Mouse (Mus musculus) heart, embryonic 12.5 days (tissue): Measurements from ENCODE around the gene Otogl. TPM values are rescaled to one million over a fixed set of nuclear protein-coding genes. Genes with fewer than 3 reads are reported as not detected.

Experiments
- ATAC-seq: fragments of 200-750 bp; cut with Nextera tagmentation; 2 replicates; pipeline ENCODE4 v1.8.0; 2017; ENCODE audit warnings: moderate TSS enrichment, moderate library complexity; ENCODE audit not compliant: insufficient number of reproducible peaks, low FRiP score
- H3K27ac ChIP-seq: fragments of 300-500 bp; sonication (generic); 2 replicates; pipeline ENCODE4 v1.5.1; 2016; ENCODE audit warnings: mild to moderate bottlenecking, moderate library complexity; ENCODE audit not compliant: poor library complexity, severe bottlenecking
- H3K27me3 ChIP-seq: fragments of 300-500 bp; sonication (generic); replicated peaks from 2 replicates; pipeline ENCODE4 v1.6.1; 2016; ENCODE audit warnings: mild to moderate bottlenecking, moderate library complexity
- H3K36me3 ChIP-seq: fragments of 300-500 bp; sonication (generic); 2 replicates; pipeline ENCODE4 v1.6.1; 2016; ENCODE audit warnings: mild to moderate bottlenecking, moderate library complexity
- H3K4me1 ChIP-seq: fragments of 300-500 bp; sonication (generic); replicated peaks from 2 replicates; pipeline ENCODE4 v1.6.1; 2016; ENCODE audit warnings: mild to moderate bottlenecking
- H3K4me2 ChIP-seq: fragments of 300-500 bp; sonication (generic); 2 replicates; pipeline ENCODE4 v1.6.1; 2016; ENCODE audit warnings: mild to moderate bottlenecking, moderate library complexity
- H3K4me3 ChIP-seq: fragments of 300-500 bp; sonication (generic); 2 replicates; pipeline ENCODE4 v1.5.1; 2016; ENCODE audit warnings: mild to moderate bottlenecking
- H3K9ac ChIP-seq: fragments of 300-500 bp; sonication (generic); 2 replicates; pipeline ENCODE4 v1.6.1; 2016; ENCODE audit warnings: mild to moderate bottlenecking, moderate library complexity
- H3K9me3 ChIP-seq: fragments of 300-500 bp; sonication (generic); replicated peaks from 2 replicates; pipeline ENCODE4 v1.6.1; 2016; ENCODE audit warnings: mild to moderate bottlenecking, moderate library complexity
- WGBS: fragments of 180-500 bp; shearing (Covaris S2); methylation state at CpG from one replicate; pipeline ENCODE4 v1.1.7; 2016; 5-methylcytosine and 5-hydroxymethylcytosine counted together
- polyA plus RNA-seq: library from polyadenylated mRNA; unstranded; fragments of >200 nt; fragmentation: Nextera tagmentation; extraction: Ambion mirVana; gene quantifications from 2 replicates; pipeline ENCODE4 v1.2.1, GENCODE M21; 2016

Otogl gene
- polyA plus RNA-seq, 1 experiment from 2014 or later: 0.13 TPM

DNA sequence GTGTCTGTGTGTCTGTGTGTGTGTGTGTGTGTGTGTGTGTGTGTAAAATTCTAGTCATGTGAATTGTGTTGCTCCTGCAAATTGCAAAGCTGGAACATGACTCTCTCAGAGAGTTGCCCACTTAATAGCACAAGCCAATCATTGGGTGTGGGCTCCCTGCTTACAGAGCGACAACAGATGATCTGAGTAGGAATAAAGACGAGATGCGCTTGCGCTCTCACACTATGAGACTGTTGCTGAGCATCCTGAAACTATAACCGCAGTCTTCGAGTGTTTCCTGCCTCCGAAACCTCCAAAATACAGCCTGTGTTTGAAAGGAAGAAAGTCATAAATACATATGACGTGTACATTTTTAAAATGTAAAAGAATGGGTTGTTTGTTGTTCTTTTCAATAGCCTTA lies 43.0 kb downstream of the Otogl start:
- H3K27me3 ChIP-seq: no peaks in the 10 kb centered on the region
- no peaks in the 10 kb centered on the region for H3K4me1 ChIP-seq
- no peak overlapping the region for H3K9ac ChIP-seq
- no peak overlapping the region for H3K27ac ChIP-seq
- ATAC-seq: no peak
- H3K36me3 ChIP-seq: no peaks in the 10 kb centered on the region
- no peaks in the 10 kb centered on the region for H3K9me3 ChIP-seq
- 87% methylated on average over 8 of the region's 8 CpGs for WGBS
- no peak overlapping the region for H3K4me2 ChIP-seq
- no peak overlapping the region for H3K4me3 ChIP-seq

DNA sequence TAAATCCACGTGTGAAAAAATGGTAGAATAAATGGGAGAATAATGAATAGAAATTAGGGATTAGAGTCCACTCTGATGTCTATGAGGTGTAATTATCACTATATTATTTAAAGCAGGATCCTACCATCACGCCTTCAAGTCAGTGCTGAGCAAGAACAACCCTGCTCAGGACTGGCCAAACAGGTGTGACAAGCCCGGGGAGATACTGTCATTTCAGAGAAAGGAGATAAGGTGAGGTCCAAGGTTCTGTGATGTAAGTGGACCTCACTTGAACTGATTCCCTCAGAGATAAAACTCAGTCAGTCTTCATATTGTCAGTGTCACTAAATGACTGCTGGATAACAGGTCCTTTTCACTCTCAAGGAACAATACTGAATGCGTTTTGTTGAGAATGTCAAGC lies 44.5 kb downstream of the Otogl start:
- H3K9me3 ChIP-seq: no peaks in the 10 kb centered on the region
- 69% methylated on average over 4 of the region's 4 CpGs for WGBS
- no peaks in the 10 kb centered on the region for H3K4me1 ChIP-seq
- H3K4me3 ChIP-seq: no peak overlapping the region
- no peak overlapping the region for H3K27ac ChIP-seq
- H3K4me2 ChIP-seq: no peak overlapping the region
- H3K27me3 ChIP-seq: no peaks in the 10 kb centered on the region
- no peak for ATAC-seq
- H3K36me3 ChIP-seq: no peaks in the 10 kb centered on the region
- H3K9ac ChIP-seq: no peak overlapping the region

DNA sequence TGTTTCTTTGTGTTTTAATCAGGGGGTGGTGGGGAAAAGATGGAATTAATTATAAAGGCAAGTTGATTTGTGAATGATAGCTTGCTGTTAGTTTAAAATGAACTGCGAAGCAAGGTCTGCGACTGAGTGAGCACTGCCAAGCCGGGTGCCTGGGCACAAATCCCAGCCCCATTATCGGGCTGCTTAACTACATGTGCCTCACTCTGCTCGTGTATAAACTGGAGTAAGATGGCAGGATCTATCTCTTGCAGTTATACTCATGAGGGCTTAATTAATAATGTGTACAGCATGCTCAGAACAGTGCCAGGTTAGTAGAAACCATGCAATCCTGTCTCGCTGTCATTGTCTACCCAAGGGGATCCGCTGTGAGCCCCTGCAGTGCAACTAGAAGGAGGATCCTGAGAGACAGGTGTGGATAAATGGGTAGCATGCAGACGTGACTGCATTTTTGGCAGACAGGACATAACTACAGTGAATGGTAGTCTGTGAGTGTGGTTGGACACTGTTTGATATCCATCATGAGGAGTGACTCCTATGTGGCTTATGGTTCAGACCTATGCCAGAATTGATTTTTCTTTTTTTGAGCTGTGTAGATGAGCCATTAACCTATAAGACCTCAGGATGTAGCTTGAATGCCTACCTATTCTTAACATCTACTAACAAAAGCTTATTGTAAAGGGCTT lies 51.6 kb downstream of the Otogl start:
- H3K4me1 ChIP-seq: peaks cover 2% of the 10 kb centered on the region; the same call in 1 of the 2 replicates
- H3K27ac ChIP-seq: no peak overlapping the region
- H3K9ac ChIP-seq: no peak overlapping the region
- no peaks in the 10 kb centered on the region for H3K36me3 ChIP-seq
- no peak overlapping the region for H3K4me3 ChIP-seq
- ATAC-seq: no peak
- H3K9me3 ChIP-seq: no peaks in the 10 kb centered on the region
- no peak overlapping the region for H3K4me2 ChIP-seq
- 84% methylated on average over 8 of the region's 8 CpGs for WGBS
- no peaks in the 10 kb centered on the region for H3K27me3 ChIP-seq

DNA sequence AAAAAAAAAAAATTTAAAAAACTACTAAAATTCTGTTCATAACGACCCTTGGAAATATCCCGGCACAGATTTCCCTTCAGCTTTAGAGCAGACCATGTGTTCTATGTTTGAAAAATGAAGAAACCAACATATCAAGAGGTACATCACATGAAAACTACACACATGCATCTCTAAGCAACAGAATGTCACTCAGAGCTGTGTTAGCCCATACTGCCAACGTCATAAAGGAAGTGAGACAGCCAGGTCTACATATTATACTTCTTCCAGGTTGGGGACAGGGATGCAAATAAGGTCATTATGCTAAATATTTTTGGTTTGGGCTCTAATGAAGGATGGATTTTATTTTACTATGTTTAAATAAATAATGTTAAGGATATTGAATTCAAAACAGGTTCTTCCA lies 52.7 kb downstream of the Otogl start:
- Histone ChIP-seq H3K9ac (no peak overlapping the region), H3K27ac (no peak overlapping the region), H3K9me3 (no peaks in the 10 kb centered on the region), H3K4me3 (no peak overlapping the region), H3K4me1 (peaks cover 2% of the 10 kb centered on the region; the same call in 1 of the 2 replicates), H3K36me3 (no peaks in the 10 kb centered on the region), H3K4me2 (no peak overlapping the region), H3K27me3 (no peaks in the 10 kb centered on the region)
- WGBS: 87% methylated on average over 3 of the region's 3 CpGs
- no peak for ATAC-seq

DNA sequence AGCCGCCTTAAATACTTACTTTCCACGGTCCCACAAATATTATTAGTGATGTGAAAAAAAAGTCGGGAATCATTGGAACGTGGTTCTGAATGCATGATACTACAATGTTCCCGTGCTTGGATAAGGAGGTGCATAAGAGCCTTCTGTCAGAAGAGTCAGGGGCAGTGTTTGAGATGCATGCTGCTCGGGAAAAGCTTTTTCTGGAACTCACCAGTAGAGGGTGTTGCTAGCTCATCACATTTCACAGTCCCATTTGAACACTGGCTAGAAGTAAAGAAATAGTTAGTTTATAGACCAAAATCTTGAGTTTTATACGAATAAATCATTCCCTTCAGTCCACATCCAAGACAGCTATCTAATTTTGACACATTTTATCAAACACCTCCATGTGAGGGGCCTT lies 53.2 kb downstream of the Otogl start:
- Histone ChIP-seq H3K27ac (no peak overlapping the region), H3K4me2 (no peak overlapping the region), H3K9ac (no peak overlapping the region), H3K4me1 (peaks cover 2% of the 10 kb centered on the region; the same call in 1 of the 2 replicates), H3K4me3 (no peak overlapping the region), H3K36me3 (no peaks in the 10 kb centered on the region), H3K9me3 (no peaks in the 10 kb centered on the region), H3K27me3 (no peaks in the 10 kb centered on the region)
- 27% methylated on average over 7 of the region's 7 CpGs for WGBS
- no peak for ATAC-seq

DNA sequence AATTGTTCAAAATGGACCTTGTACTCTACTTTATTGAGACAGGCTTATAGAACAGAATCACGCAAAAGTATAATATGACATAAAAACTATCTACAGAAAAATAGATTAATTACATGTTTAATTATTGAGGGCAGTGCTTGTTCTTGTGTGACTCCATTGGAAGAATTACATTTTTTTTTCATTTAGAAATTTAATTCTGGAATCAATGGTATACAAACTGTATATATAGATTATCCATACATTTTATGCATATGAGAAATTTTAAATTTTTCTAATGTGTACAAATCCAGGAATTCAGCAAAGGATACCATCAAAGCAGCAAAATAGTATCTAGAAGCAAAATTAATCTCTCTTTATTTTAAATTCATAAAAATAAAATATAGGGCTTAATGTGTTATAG lies 67.0 kb downstream of the Otogl start:
- 89% methylated on average over 1 of the region's 1 CpGs for WGBS

DNA sequence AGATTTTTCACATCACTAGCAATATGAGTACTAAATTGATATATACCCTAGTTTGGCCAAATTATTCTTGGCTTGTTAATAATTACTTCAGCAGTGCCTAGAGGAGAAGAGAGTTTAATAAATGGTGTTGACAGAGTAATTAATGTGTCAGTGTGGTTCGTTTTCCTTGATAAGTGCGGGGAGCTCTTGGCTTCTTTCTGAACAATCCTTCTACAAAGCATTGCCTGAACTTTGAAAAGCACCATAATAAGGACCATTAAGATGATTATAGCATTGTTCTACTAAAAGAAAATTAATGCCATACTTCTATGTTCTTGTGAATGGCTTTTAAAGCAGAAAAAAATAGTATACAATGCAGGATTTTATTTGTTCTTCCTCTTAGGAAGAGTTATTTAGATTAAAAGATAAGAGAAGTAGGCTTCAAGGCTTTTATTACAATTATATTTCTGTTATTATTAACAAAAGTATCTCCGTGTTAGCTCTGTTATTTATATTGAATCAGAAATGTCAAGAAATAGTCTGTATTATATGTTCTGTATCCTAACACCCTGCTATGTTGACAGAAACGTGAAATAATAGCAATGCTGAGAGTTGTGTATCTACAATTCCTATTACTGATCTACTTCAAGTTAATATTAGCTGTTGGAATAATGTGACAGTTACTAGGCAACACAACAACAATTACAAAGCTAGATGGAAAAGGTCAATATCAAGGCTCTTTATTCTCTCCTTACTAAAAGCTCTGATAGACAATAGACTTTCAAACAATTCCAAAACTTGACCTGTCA lies 77.3 kb downstream of the Otogl start:
- no peak overlapping the region for H3K4me2 ChIP-seq
- peaks cover 7% of the 10 kb centered on the region for H3K9me3 ChIP-seq
- WGBS: 67% methylated on average over 4 of the region's 4 CpGs
- no peak for ATAC-seq
- H3K9ac ChIP-seq: no peak overlapping the region
- H3K36me3 ChIP-seq: no peaks in the 10 kb centered on the region
- H3K4me3 ChIP-seq: no peak overlapping the region
- no peaks in the 10 kb centered on the region for H3K27me3 ChIP-seq
- no peaks in the 10 kb centered on the region for H3K4me1 ChIP-seq
- H3K27ac ChIP-seq: no peak overlapping the region

More for the DNA sequence above, 67.0 kb downstream of the Otogl start:
- H3K4me1 ChIP-seq: no peaks in the 10 kb centered on the region
- no peak for ATAC-seq
- no peak overlapping the region for H3K27ac ChIP-seq
- H3K4me3 ChIP-seq: no peak overlapping the region
- no peak overlapping the region for H3K4me2 ChIP-seq
- H3K27me3 ChIP-seq: no peaks in the 10 kb centered on the region
- H3K9me3 ChIP-seq: no peaks in the 10 kb centered on the region
- no peak overlapping the region for H3K9ac ChIP-seq
- H3K36me3 ChIP-seq: no peaks in the 10 kb centered on the region

- no peak overlapping the region for H3K4me3 ChIP-seq
- no peak for ATAC-seq
- H3K4me1 ChIP-seq: no peaks in the 10 kb centered on the region
- H3K27me3 ChIP-seq: no peaks in the 10 kb centered on the region
- no peak overlapping the region for H3K27ac ChIP-seq
- no peak overlapping the region for H3K9ac ChIP-seq
- WGBS: 72% methylated on average over 6 of the region's 6 CpGs
- H3K36me3 ChIP-seq: no peaks in the 10 kb centered on the region
- no peak overlapping the region for H3K4me2 ChIP-seq
- H3K9me3 ChIP-seq: no peaks in the 10 kb centered on the region
These were observed 82.8 kb downstream of the Otogl start for GRCm38 (mm10) chr10:107829151-107829550.

GRCm38 (mm10) chr10:107813814-107814483 lies 98.0 kb downstream of the Otogl start:
- Histone ChIP-seq H3K36me3 (no peaks in the 10 kb centered on the region), H3K9me3 (no peaks in the 10 kb centered on the region), H3K27me3 (no peaks in the 10 kb centered on the region), H3K9ac (no peak overlapping the region), H3K27ac (no peak overlapping the region), H3K4me1 (peaks cover 5% of the 10 kb centered on the region), H3K4me2 (no peak overlapping the region), H3K4me3 (no peak overlapping the region)
- WGBS: 83% methylated on average over 16 of the region's 16 CpGs
- ATAC-seq: no peak

DNA sequence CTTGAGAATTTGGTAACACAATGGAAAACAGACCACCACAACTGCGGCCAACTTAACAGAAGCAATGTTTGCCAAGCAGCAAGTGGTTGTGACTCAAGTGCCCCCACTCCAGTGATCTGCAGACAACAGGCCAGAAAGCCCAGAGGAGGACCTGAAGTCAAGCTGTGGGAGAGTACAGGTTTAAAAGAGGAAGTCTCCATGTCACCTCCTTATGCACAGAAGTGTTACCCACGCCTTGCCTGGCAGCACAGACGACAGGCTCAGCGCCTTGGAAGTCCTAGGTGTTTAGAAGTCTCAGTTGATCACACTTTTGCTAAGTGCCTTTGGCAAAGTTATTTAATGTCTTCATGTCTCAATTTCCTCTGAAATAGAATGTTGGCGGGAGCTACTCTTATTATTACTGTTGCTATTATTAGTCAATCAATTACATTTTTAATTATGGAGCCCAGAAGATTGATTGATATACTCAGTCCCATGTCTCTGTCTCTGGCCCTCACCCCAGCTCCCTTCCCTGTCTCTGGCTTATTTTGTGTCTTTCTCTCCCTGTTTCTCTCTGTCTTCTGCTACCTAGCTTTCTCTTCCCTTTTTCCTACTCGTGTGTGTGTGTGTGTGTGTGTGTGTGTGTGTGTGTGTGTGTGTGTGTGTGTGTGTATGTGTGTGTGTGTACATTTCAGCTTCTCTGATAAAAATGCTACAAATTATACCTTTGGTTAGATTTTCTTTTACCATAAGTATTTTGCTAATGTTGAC lies 101.1 kb downstream of the Otogl start:
- no peak overlapping the region for H3K27ac ChIP-seq
- ATAC-seq: no peak
- H3K4me3 ChIP-seq: no peak overlapping the region
- no peaks in the 10 kb centered on the region for H3K27me3 ChIP-seq
- H3K36me3 ChIP-seq: no peaks in the 10 kb centered on the region
- 58% methylated on average over 6 of the region's 6 CpGs for WGBS
- H3K4me2 ChIP-seq: no peak overlapping the region
- no peak overlapping the region for H3K9ac ChIP-seq
- no peaks in the 10 kb centered on the region for H3K9me3 ChIP-seq
- peaks cover 10% of the 10 kb centered on the region for H3K4me1 ChIP-seq

DNA sequence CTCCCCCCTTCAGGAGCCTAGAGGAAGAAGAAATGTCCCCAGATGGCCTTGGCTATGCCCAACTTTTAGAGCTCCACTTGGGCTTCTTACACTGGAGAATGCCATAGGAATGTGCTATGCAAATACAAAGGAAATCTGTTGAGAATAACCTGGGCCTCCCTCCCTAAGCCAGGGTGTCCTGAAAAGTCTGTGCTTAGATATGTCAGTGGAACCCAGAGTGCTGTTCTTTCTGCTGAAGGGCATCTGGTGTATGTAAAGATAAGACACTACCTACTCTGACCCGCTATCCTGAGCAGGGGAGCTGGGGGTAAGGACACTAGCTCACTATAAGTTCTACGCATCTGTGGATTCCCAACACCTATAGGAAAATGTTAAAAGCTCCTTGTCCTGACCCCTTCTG lies 106.7 kb downstream of the Otogl start:
- ATAC-seq: peak; percentile 67; the same call in 1 of the 2 replicates
- no peak overlapping the region for H3K9ac ChIP-seq
- no peaks in the 10 kb centered on the region for H3K9me3 ChIP-seq
- H3K4me2 ChIP-seq: no peak overlapping the region
- no peak overlapping the region for H3K4me3 ChIP-seq
- H3K4me1 ChIP-seq: peaks cover 30% of the 10 kb centered on the region
- no peaks in the 10 kb centered on the region for H3K36me3 ChIP-seq
- H3K27me3 ChIP-seq: no peaks in the 10 kb centered on the region
- WGBS: 9% methylated on average over 2 of the region's 2 CpGs
- peak overlapping the region; percentile 39 for H3K27ac ChIP-seq
